Mouse (Mus musculus) urinary bladder, adult 18-20 months (tissue): ENCODE results near the gene Zfp541.

Experiments used
- DNase-seq, 2 experiments: peaks; one replicate each; pipeline ENCODE4 v3.0.0; 2022; ENCODE audit warnings: low spot score in 2 of 2, mixed read lengths in 2 of 2

The Zfp541 gene

DNA sequence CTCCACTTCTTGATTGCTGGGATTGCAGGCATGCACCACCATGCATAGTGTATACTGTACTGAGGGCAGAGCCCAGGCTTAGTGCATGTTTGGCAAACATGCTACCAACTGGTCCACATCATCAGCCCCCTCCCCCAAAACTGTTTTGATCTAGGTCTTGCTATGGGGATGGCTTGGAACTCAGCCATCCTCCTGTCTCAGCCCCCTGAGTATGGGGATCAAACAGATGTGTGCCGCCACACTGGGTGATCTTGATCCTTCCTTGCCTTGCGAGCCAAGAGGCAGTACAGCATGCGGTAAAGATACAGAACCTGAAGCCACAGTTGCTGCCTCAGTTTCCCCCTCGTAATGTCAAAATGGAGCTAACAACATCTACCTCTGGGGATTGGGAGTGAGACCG is 67.3 kb downstream of the Zfp541 start:
- DNase-seq, result no peak

DNA sequence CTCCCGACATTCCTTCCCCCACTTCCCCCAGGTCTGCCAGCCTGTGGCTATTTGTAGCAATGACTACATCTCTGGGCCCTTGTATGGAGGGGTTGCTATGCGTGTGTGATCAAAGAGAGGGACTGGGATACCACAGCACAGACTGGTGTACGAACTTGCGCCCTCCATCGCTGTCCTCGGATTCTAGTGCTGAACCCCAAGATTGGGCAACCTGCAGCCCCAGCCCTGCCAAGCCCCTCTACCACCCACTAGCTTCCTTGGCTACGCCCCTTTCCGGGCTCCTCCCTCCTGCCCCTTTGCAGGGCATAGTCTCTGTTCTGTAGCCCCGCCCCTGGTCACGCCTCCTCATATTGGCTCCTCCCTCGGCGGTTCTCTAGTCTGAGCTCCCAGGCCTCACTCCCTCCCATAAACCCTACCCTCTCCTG is 67.8 kb downstream of the Zfp541 start, which contains the start of gene Slc8a2:
TSS of gene Slc8a2 (plus strand) at position 406 of the 425 bp plus-strand sequence.
- DNase-seq, result peak in 1 of 2 experiments; percentile 27

DNA sequence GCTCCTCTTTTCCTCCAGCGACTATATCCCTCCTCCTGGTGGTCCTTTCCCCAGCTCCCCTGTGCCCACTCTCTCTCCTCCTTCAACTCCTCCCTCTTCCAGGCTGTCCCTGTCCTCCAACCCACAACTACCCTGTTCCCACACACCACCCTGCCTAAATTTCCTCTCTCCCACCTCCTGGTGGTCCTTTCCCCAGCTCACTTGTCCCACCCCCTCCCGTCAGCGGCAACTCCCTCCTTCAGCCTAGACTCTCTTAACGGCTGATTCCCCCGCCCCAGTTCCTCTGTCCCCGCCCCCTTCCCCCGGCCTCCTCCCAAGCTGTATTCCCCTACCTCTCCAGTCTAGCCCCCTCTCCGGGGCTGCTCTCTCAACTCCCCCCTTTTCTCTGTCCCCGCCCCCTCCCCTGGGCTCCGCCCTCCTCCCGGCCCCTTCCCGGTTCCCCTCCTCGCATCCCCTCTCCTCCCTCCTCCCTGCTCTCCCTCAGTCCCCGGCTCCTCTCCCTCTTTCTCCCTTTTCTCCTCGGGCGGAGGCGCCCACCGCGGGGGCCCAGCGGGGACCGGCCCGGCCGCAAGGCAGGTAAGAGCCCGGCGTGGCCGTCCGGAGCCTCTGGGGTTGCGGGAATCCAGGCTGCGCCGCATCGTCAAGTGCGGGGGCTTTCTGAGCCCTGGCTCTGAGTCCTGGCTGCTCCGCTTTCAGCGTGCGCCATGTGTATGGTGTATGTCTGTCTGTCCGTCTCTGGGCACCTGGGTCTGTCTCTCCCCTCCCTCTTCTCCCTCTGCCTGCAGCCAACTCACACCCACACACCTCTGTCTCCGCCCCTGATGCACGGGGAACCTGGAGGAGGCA is 68.5 kb downstream of the Zfp541 start:
- no peak for DNase-seq

GRCm38 (mm10) chr7:16130956-16131634 is 69.5 kb downstream of the Zfp541 start:
- DNase-seq, result no peak

- no peak for DNase-seq
Measured at GRCm38 (mm10) chr7:16132161-16132581, 70.6 kb downstream of the Zfp541 start.

- no peak for DNase-seq
Measured at GRCm38 (mm10) chr7:16132926-16133325, 71.3 kb downstream of the Zfp541 start.

GRCm38 (mm10) chr7:16133691-16134090 is 72.1 kb downstream of the Zfp541 start:
- DNase-seq, result no peak

- DNase-seq, result no peak
Measured at GRCm38 (mm10) chr7:16134951-16135392, 73.4 kb downstream of the Zfp541 start.
